Mouse (Mus musculus): ENCODE results near the gene Ppp1r9a. TPM values are rescaled to one million over a fixed set of nuclear protein-coding genes. Genes with fewer than 3 reads are reported as not detected.

Ppp1r9a gene
- total RNA-seq, 2 experiments from 2014 or later: 0.38 to 4.0 TPM

- no peak for ATAC-seq (replicated peaks; ENCODE audit: low FRiP score, poor library complexity, severe bottlenecking)
Observed at GRCm38 (mm10) chr6:5093516-5093915, 190.8 kb downstream of the Ppp1r9a start.

GRCm38 (mm10) chr6:5095365-5095973 is 192.8 kb downstream of the Ppp1r9a start:
- no peak for ATAC-seq (replicated peaks; ENCODE audit: low FRiP score, poor library complexity, severe bottlenecking)

- no peak for ATAC-seq (replicated peaks; ENCODE audit: low FRiP score, poor library complexity, severe bottlenecking)
Observed at GRCm38 (mm10) chr6:5097309-5097708, 194.6 kb downstream of the Ppp1r9a start.

GRCm38 (mm10) chr6:5099282-5099681 is 196.6 kb downstream of the Ppp1r9a start:
- no peak for ATAC-seq (replicated peaks; ENCODE audit: low FRiP score, poor library complexity, severe bottlenecking)

- ATAC-seq (replicated peaks; ENCODE audit: low FRiP score, poor library complexity, severe bottlenecking): no peak
Observed at GRCm38 (mm10) chr6:5099842-5100241, 197.1 kb downstream of the Ppp1r9a start.

DNA sequence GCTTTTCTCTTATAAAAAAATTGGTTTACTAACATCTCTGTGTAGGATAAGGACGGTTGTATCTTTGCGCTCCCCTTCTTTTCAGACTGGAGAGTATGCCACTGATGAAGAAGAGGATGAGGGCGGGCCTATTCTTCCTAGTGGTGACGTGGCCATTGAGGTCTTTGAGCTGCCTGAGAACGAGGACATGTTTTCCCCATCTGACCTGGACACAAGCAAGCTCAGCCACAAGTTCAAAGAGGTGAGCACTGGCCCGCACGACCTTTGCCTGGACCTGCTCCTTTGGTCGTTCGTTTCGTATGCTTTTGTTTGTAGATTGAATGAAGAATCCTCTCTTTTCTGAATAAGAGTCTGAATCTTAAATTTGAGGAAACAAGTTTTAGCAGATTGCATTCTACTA is 197.6 kb downstream of the Ppp1r9a start:
- no peak for ATAC-seq (replicated peaks; ENCODE audit: low FRiP score, poor library complexity, severe bottlenecking)

GRCm38 (mm10) chr6:5102741-5103140 is 200.0 kb downstream of the Ppp1r9a start:
- no peak for ATAC-seq (replicated peaks; ENCODE audit: low FRiP score, poor library complexity, severe bottlenecking)

DNA sequence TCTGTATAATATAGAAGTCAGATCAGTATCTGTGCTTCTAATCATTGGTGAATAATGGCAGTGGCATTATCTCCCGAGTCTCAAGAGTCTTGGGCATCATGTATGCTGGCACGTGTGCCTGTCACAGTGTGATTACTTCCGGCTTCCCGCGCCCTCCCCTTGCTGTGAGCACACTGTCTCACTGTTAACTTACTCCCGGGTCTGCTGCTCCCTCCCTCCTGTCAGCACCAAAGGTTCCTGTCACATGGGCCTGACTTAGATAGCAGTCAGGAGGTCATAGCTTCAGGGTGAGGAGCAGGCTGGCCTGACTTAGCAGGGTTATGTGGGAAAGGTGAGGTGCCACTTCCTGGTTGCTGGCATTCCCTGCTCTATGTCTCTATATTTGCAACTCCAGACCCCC is 201.1 kb downstream of the Ppp1r9a start:
- ATAC-seq (replicated peaks; ENCODE audit: low FRiP score, poor library complexity, severe bottlenecking): no peak

GRCm38 (mm10) chr6:5104238-5104637 is 201.5 kb downstream of the Ppp1r9a start:
- ATAC-seq (replicated peaks; ENCODE audit: low FRiP score, poor library complexity, severe bottlenecking): no peak

- ATAC-seq (replicated peaks; ENCODE audit: low FRiP score, poor library complexity, severe bottlenecking): no peak
Observed at GRCm38 (mm10) chr6:5108494-5108893, 205.8 kb downstream of the Ppp1r9a start.

- ATAC-seq (replicated peaks; ENCODE audit: low FRiP score, poor library complexity, severe bottlenecking): peak; percentile 95
Observed at GRCm38 (mm10) chr6:5109925-5110714, 207.4 kb downstream of the Ppp1r9a start.

DNA sequence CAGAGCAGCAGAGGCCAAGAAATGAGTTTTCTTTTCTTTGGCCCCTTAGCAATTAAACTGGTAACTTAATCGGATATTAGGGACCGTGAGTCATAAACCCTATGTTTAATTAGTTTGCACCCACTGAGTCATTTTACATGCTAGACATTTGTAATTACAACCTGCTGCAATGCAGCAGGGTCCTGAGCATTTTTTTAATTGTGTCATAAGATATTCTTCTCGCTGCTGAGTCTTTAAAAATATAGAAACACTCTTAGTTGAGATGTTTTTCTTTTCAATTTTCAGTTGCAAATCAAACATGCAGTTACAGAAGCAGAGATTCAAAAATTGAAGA is 208.0 kb downstream of the Ppp1r9a start:
- no peak for ATAC-seq (replicated peaks; ENCODE audit: low FRiP score, poor library complexity, severe bottlenecking)

- ATAC-seq (replicated peaks; ENCODE audit: low FRiP score, poor library complexity, severe bottlenecking): no peak
Observed at GRCm38 (mm10) chr6:5113103-5113502, 210.4 kb downstream of the Ppp1r9a start.

DNA sequence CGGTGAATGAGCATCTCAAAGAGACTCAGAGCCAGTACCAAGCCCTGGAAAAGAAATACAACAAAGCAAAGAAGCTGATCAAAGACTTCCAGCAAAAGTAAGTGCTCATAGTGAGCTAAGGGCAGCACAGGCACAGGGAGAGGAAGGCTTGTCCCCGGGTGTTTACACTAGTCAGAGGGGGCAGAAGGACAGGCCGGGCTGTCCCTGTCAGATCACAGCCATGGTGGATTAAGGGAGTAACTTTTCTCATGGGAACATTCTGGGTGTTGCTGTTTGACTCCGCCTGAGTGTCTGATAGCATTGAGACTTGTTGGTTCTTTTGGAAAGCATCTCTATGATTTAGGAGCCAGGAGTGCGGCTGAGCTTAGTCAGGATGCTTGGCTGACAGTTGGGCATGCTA is 211.0 kb downstream of the Ppp1r9a start:
- ATAC-seq (replicated peaks; ENCODE audit: low FRiP score, poor library complexity, severe bottlenecking): no peak

DNA sequence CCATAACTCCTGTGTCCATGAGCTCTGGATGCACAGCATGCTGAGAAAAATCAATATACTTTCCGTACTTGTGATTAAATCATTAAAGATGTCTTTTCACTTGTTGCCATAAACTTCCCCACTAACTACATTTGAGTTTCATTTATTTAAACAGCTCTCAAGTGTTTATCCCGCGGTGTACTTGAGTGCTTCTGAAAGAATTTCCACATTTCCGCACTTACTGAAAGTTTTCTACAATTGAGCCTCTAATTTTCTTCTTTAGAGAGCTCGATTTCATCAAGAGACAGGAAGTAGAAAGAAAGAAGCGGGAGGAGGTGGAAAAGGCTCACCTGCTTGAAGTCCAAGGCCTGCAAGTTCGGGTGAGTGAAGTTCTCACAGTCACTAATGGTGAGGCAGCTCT is 212.1 kb downstream of the Ppp1r9a start:
- no peak for ATAC-seq (replicated peaks; ENCODE audit: low FRiP score, poor library complexity, severe bottlenecking)

- no peak for ATAC-seq (replicated peaks; ENCODE audit: low FRiP score, poor library complexity, severe bottlenecking)
Observed at GRCm38 (mm10) chr6:5119181-5119910, 216.6 kb downstream of the Ppp1r9a start.

- no peak for ATAC-seq (replicated peaks; ENCODE audit: low FRiP score, poor library complexity, severe bottlenecking)
Observed at GRCm38 (mm10) chr6:5120229-5120628, 217.5 kb downstream of the Ppp1r9a start.

DNA sequence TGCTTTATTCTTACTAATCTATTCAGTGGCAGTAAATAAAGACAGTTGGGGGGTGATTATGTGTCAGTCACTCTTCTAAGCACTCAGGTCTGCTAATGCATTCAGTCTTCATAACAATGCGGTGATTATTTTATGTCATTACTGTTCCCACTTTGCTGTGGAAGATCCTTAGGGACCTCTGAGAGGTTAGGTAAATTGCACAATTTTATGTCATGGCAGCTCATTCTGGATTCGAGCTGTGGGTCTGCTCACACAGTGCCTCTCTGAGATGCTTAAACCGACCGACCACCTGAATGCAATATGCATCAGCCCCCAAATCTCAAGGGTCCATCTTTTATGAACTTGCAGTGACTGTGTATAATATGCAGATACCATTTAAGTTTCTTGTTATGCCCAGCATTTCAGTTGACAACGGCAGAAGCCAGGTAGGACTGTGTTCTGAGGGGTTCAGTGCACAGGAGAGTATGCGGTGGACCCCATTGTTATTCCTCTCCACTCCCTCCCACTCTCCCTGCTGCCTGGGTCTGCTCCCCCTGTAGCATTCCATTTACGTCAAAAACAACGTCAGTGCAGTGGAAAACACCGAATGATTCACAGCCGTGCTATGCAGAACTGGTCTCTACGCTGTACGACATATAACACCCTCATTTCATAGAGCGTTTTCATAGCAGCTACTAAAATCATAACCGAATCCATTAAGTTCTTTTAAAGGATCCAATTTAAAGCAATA is 226.8 kb downstream of the Ppp1r9a start:
- no peak for ATAC-seq (replicated peaks; ENCODE audit: low FRiP score, poor library complexity, severe bottlenecking)

DNA sequence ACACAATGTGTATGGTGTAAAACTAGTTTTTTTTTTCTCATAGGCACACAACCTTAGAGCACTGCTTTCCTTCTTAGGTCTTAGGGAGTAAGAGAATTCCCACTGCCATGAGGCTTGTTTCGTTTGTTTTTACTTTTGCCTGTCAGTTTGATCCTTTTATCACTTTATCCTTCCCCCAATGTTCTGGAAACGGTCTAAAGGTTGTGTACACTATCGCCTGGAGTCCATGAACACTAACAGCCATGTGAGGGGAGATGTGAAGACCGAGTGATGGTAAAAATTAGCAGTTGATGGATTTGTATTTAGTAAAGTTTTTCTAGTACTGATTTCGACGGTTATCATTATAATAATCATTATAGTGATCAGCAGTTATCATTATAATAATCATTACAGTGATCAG is 232.3 kb downstream of the Ppp1r9a start:
- ATAC-seq (replicated peaks; ENCODE audit: low FRiP score, poor library complexity, severe bottlenecking): no peak

DNA sequence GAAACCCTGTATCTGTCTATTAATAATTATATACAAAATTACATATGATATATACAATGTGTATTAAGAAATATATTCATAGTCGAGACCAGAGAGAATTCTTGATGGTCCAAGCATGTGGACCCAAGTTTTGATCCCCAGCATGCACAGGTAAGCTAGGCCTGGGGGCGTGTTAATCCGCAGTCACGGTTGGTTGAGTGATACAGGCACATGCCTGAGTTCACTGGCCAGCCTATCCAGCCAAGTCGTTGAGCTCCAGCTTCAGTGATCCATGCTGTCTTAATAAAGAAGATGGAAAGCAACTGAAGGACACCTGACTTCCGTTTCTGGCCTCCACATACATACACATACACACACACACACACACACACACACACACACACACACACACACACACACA is 233.3 kb downstream of the Ppp1r9a start:
- no peak for ATAC-seq (replicated peaks; ENCODE audit: low FRiP score, poor library complexity, severe bottlenecking)

Measured in erythroblast, adult 5-6 weeks (primary cell).